Mouse (Mus musculus) intestine, embryonic 14.5 days (tissue): ENCODE data around the gene 1700056E22Rik. TPM values are rescaled to one million over a fixed set of nuclear protein-coding genes. Genes with fewer than 3 reads are reported as not detected.

Source experiments
- ATAC-seq: fragments of 200-750 bp; cut with Nextera tagmentation; replicated peaks from 2 replicates; pipeline ENCODE4 v1.8.0; 2017; ENCODE audit warnings: low read depth, moderate number of reproducible peaks, moderate TSS enrichment, moderate library complexity; ENCODE audit not compliant: low FRiP score, low TSS enrichment
- DNase-seq: peaks from one replicate; pipeline ENCODE4 v3.0.0-alpha.2; 2018; ENCODE audit warnings: low spot score
- H3K27ac ChIP-seq: fragments of 300-500 bp; sonication (generic); 2 replicates; pipeline ENCODE4 v1.5.1; 2014; ENCODE audit warnings: low read depth, mild to moderate bottlenecking, control low read depth
- H3K27me3 ChIP-seq: fragments of 300-500 bp; sonication (generic); replicated peaks from 2 replicates; pipeline ENCODE4 v1.6.1; 2014; ENCODE audit warnings: low read length, control low read depth; ENCODE audit not compliant: control insufficient read depth, insufficient read depth
- H3K36me3 ChIP-seq: fragments of 300-500 bp; sonication (generic); 2 replicates; pipeline ENCODE4 v1.6.1; 2014; ENCODE audit warnings: low read length, control low read depth; ENCODE audit not compliant: control insufficient read depth, insufficient read depth
- H3K4me1 ChIP-seq: fragments of 300-500 bp; sonication (generic); replicated peaks from 2 replicates; pipeline ENCODE4 v1.6.1; 2014; ENCODE audit warnings: low read length, control low read depth, mixed read lengths; ENCODE audit not compliant: control insufficient read depth, insufficient read depth
- H3K4me2 ChIP-seq: fragments of 300-500 bp; sonication (generic); 2 replicates; pipeline ENCODE4 v1.6.1; 2014; ENCODE audit warnings: low read length
- H3K4me3 ChIP-seq: fragments of 300-500 bp; sonication (generic); 2 replicates; pipeline ENCODE4 v1.5.1; 2014; ENCODE audit warnings: low read depth, low read length, control low read depth, mixed read lengths
- H3K9ac ChIP-seq: fragments of 300-500 bp; sonication (generic); 2 replicates; pipeline ENCODE4 v1.6.1; 2014; ENCODE audit warnings: mild to moderate bottlenecking, low read length
- H3K9me3 ChIP-seq: fragments of 300-500 bp; sonication (generic); 2 replicates; pipeline ENCODE4 v1.6.1; 2016; ENCODE audit warnings: low read length, control low read depth; ENCODE audit not compliant: control insufficient read depth
- WGBS: fragments of 180-500 bp; shearing (Covaris S2); extraction: QIAGEN DNeasy Blood & Tissue Kit; methylation state at CpG from one replicate; pipeline ENCODE4 v1.1.7; 2014; 5-methylcytosine and 5-hydroxymethylcytosine counted together
- polyA plus RNA-seq: library from polyadenylated mRNA; unstranded; fragments of >200 nt; fragmentation: Nextera tagmentation; extraction: Ambion mirVana; gene quantifications from 2 replicates; pipeline ENCODE4 v1.2.1, GENCODE M21; 2014

1700056E22Rik gene
- polyA plus RNA-seq, 1 experiment from 2014 or later: 0.93 TPM

DNA sequence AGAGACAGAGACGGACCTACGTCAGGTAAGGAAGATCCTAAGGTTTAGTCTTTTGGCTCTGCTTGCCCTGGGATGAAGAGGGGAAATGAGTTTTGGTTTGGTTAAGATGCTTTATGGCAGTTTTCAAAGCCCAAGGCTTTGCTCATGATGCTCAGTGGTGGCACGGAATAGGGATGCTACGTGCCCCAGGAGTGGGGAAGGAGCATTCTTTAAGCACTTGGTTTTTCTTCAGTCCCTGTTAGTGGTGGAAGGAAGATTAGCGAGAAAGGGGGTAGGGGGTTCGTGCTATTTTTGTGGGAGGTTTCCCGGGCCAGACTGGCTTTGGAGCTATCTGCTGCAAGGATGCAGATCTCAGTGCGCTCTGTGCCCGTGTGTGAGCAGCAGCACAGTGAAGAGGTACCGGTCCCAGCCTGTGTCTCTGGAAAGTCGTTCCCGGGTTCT lies 660 bp upstream of the 1700056E22Rik start:
- DNase-seq (peak; percentile 80), ATAC-seq (no peak)
- Histone ChIP-seq H3K9ac (peak overlapping the region; percentile 59), H3K4me2 (peak overlapping the region; percentile 66), H3K27me3 (no peaks in the 10 kb centered on the region), H3K4me3 (peak overlapping the region; percentile 70), H3K9me3 (no peaks in the 10 kb centered on the region), H3K27ac (peak overlapping the region; percentile 70), H3K36me3 (peaks cover 14% of the 10 kb centered on the region; the same call in 1 of the 2 replicates), H3K4me1 (peaks cover 11% of the 10 kb centered on the region; the same call in 1 of the 2 replicates)
- under 1% methylated on average over 12 of the region's 12 CpGs for WGBS

DNA sequence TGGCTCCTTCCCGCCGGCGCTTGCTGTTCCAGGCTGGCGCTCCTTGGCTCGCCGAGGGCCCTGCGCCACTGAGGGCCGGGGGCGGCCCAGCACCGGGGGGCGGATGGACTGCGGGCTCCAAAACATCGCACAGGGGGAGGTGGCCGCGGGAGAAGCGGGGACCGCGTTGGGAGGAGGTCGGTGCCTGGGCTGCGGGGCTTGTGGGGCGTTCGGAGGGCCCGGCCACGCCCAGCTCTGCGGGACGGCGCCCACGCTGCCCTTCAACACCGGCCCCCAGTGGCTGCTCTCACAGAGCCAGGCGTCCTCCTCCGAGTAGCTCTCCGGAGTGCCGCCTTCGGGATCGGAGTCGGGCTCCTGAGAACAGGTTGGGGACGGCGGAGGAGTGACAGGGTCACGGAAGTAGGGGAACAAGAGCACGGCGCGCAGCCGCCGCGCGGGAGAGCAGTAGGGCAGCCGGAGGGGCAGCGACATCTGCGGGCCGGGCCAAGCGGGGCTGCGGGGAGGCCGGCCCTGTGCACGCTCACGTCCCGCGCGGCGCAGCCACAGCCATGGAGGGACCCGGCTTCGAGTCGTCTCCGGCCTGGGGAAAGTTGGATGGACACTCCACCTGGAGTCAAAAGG lies 601 bp downstream of the 1700056E22Rik start:
- ATAC-seq: peak; percentile 81

DNA sequence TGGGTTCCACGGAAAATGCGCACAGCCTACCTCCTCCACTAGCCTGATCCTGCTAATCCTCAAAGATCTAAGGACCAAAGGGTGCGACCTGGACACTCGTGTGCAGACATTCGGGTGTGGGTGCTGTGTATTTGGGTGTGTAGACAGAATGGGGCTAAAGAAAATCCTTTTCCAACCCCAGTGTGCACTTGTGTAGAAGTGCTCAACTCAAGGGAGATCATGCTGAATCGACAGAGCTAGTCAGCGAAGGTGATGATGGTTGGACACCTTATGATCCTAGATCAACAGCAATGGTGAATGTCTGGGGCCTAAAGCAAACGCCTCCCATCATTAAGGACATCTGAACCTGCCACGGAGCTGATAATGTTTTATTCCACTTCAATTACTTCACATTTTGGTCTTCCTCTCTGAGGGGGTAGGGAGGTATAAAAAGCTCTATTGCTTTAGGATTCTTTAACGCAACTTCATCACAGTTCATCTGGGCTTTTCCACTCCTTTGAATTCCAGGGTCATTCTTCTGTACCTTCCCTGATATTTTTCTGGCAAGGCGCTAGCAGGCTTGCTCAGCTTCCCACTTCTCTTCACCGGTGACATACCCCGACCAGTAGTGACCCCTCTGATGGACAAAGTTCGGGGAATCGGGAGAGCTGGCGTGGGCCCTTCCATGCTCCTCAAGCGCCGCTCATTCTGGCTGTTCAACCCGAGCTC lies 1.3 kb downstream of the 1700056E22Rik start:
- Histone ChIP-seq H3K4me2 (peak overlapping the region; percentile 71), H3K9ac (peak overlapping the region; percentile 88), H3K4me1 (peaks cover 11% of the 10 kb centered on the region; the same call in 1 of the 2 replicates), H3K27ac (peak overlapping the region; percentile 98), H3K4me3 (peak overlapping the region; percentile 70), H3K27me3 (no peaks in the 10 kb centered on the region), H3K9me3 (no peaks in the 10 kb centered on the region), H3K36me3 (peaks cover 11% of the 10 kb centered on the region; the same call in 1 of the 2 replicates)
- ATAC-seq (no peak), DNase-seq (no peak)
- WGBS: 26% methylated on average over 19 of the region's 19 CpGs

More for the DNA sequence above, 601 bp downstream of the 1700056E22Rik start:
- Histone ChIP-seq H3K4me2 (peak overlapping the region; percentile 71), H3K27me3 (no peaks in the 10 kb centered on the region), H3K9me3 (no peaks in the 10 kb centered on the region), H3K9ac (peak overlapping the region; percentile 88), H3K27ac (peak overlapping the region; percentile 98), H3K4me1 (peaks cover 11% of the 10 kb centered on the region; the same call in 1 of the 2 replicates), H3K4me3 (peak overlapping the region; percentile 70), H3K36me3 (peaks cover 14% of the 10 kb centered on the region; the same call in 1 of the 2 replicates)
- peak; percentile 90 for DNase-seq
- under 1% methylated on average over 63 of the region's 63 CpGs for WGBS

DNA sequence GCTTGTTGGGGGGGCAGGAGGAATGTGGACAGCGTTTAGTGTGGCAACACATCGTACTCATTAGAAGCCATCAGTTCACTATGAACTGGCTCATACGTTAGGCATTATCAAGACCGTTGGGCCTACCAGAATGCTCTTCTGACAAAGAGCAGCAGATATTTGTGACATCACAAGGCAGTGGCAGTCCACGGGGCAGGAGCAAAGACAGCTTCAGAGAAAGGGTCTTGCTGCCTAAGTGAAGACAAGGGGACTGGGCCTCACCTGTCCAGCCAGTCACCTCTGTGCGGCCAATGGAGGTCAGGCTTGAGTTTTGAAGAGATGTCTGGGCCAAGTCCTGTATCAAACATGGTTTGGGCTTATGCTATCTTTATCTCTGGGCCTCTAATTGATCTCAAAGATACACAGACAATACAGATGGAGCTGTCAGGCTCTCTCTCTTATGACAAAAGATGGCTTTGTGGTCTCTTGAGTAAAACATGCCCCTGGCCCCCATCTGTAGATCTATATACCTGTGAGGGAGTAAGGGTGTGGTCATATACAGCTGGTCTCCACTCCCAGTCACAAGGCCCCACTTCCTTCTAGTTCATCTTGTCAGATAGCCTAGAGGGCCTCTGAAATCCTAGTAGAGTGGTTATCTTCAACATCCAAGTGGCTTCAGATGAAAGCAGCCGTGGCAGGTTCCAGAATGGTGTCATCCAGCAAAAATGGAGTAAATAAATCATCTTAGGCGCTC lies 3.9 kb downstream of the 1700056E22Rik start:
- 94% methylated on average over 8 of the region's 8 CpGs for WGBS
- 0 out of 2 replicates have a peak, but pooled peaks cover 4% of the 10 kb centered on the region for H3K4me1 ChIP-seq
- H3K9ac ChIP-seq: no peak overlapping the region
- H3K36me3 ChIP-seq: no peaks in the 10 kb centered on the region
- no peak overlapping the region for H3K4me3 ChIP-seq
- H3K4me2 ChIP-seq: no peak overlapping the region
- ATAC-seq: no peak
- H3K27me3 ChIP-seq: no peaks in the 10 kb centered on the region
- DNase-seq: no peak
- H3K9me3 ChIP-seq: no peaks in the 10 kb centered on the region
- H3K27ac ChIP-seq: no peak overlapping the region

DNA sequence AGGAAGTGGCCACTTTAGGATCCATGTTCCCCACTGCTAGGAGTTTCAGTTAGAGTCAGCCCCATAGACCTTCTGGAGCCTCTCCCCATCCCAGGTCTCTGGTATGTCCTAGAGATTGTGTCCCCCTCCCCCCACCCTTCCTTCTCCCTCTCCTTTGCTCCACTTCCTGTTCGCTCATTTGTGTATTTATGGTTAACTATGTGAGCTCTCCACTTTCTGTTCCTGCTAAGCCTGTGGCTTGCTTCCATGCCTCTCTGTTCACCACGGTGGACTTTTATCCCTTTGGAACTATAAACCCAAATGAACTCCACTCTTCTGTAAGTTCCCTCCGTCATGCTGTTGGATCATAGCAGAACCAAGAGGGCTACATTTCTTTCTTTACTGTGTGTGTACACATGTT lies 7.1 kb downstream of the 1700056E22Rik start:
- Histone ChIP-seq H3K9ac (no peak overlapping the region), H3K36me3 (no peaks in the 10 kb centered on the region), H3K27me3 (no peaks in the 10 kb centered on the region), H3K27ac (no peak overlapping the region), H3K4me3 (no peak overlapping the region), H3K4me2 (no peak overlapping the region), H3K4me1 (no peaks in the 10 kb centered on the region), H3K9me3 (no peaks in the 10 kb centered on the region)
- WGBS: 83% methylated on average over 3 of the region's 3 CpGs
- ATAC-seq (no peak), DNase-seq (no peak)

DNA sequence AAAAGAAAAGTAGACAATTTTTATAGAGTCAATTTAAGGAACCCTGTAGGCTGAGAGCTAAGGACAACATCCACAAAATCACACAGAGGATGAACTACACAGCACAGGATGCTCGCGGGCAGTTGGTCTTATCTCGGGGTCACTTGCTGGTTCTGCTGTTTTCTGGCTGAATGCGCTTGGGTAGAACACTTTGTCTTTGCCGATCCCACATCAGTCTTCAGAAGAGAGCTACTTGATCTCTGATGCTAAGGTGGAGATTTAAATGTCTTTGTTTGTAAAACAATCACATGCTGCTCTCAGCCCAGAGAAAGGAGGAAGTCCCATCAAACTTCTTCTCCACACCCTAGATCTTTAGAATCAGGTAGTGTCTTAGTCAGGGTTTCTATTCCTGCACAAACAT lies 9.0 kb downstream of the 1700056E22Rik start:
- no peak for DNase-seq
- Histone ChIP-seq H3K27ac (no peak overlapping the region), H3K4me3 (no peak overlapping the region), H3K4me1 (no peaks in the 10 kb centered on the region), H3K27me3 (no peaks in the 10 kb centered on the region), H3K36me3 (no peaks in the 10 kb centered on the region), H3K9ac (no peak overlapping the region), H3K4me2 (no peak overlapping the region), H3K9me3 (no peaks in the 10 kb centered on the region)
- WGBS: 89% methylated on average over 5 of the region's 5 CpGs
- ATAC-seq: no peak

DNA sequence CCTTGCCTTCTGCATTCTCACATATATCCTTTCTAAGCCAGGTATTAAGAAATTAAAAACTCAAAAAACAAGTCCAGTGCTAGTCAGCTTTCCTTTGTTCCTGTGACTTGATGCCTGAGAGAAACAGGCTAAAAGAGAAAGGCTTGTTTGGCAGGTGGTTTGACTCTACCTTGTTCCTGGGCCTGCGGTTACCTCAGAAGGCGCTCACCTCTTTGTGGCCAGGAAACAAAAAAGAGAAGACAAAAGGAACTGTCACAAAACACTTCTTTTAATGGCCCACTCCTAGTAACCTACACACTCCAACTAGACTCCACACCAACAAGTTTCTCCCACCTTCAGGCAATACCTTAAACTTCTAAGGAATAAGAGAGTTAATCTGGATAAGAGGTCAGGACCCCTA lies 9.5 kb downstream of the 1700056E22Rik start:
- Histone ChIP-seq H3K4me1 (no peaks in the 10 kb centered on the region), H3K4me2 (no peak overlapping the region), H3K4me3 (no peak overlapping the region), H3K9me3 (no peaks in the 10 kb centered on the region), H3K36me3 (no peaks in the 10 kb centered on the region), H3K27ac (no peak overlapping the region), H3K27me3 (no peaks in the 10 kb centered on the region), H3K9ac (no peak overlapping the region)
- DNase-seq: no peak
- WGBS: 90% methylated on average over 2 of the region's 2 CpGs
- ATAC-seq: no peak

DNA sequence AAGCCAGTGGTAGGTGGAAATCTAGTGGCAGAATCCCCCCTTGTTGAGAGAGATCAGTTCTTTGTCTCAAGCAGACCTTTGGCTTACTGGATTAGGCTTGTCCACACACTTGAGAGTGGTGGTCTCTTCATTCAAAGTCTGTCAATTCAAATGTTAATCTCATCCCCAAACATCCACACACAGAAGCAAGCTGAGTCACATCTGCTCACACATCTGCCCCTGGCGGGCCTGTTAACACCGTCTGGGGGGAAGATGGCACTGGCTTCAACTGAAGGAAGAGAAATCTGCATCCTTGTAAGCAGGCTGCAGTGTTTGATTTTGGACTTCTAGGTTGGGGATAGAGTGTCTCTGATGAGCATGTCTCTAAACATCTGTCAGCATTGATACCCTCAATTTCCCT lies 10.1 kb downstream of the 1700056E22Rik start:
- Histone ChIP-seq H3K4me3 (no peak overlapping the region), H3K9me3 (no peaks in the 10 kb centered on the region), H3K27me3 (no peaks in the 10 kb centered on the region), H3K36me3 (no peaks in the 10 kb centered on the region), H3K9ac (no peak overlapping the region), H3K27ac (no peak overlapping the region), H3K4me2 (no peak overlapping the region), H3K4me1 (0 out of 2 replicates have a peak, but pooled peaks cover 5% of the 10 kb centered on the region)
- ATAC-seq (no peak), DNase-seq (no peak)
- WGBS: 66% methylated on average over 2 of the region's 2 CpGs
